Comparison of ENCODE assay signal across 25 mouse cellular contexts in genomic region chr3:133411123-133411675, GRCm38 (mm10).
DNase-seq lines count a peak whose midpoint lies in the region; ATAC-seq lines count a peak whose summit lies in the region.
"Had no signal": no experiment of that assay in that cellular context is flagged by ENCODE, and none has a peak within 500 bp of the region (broad histone marks: within the 10 kb centered on the region; RNA-seq: fewer than 3 reads in every experiment).

No protein-coding gene starts in this region.

- ATAC-seq in hindbrain, embryonic 16.5 days: peak; percentile 76
- no peak for ATAC-seq in hindbrain, embryonic 12.5 days (ENCODE audit: low FRiP score)
- ATAC-seq in neural tube, embryonic 14.5 days (ENCODE audit: low read depth): peak; percentile 65; the same call in 1 of the 2 replicates
- ATAC-seq: forebrain, embryonic 13.5 days; forebrain, embryonic 15.5 days; forebrain, postnatal 0 days; Patski had no signal

- H3K4me3 ChIP-seq in hindbrain, embryonic 16.5 days (ENCODE audit: low read length): no peak overlapping the region
- H3K4me3 ChIP-seq in hindbrain, embryonic 12.5 days: no peak overlapping the region
- H3K4me3 ChIP-seq in neural tube, embryonic 14.5 days (ENCODE audit: low read depth, low read length): no peak overlapping the region
- H3K4me3 ChIP-seq: embryonic facial prominence, embryonic 12.5 days; forebrain, embryonic 13.5 days; forebrain, embryonic 15.5 days had no signal

- no peaks in the 10 kb centered on the region for H3K27me3 ChIP-seq in hindbrain, embryonic 16.5 days (replicated peaks; ENCODE audit: control insufficient read depth, insufficient read depth, low read length)
- H3K27me3 ChIP-seq in hindbrain, embryonic 12.5 days: no peaks in the 10 kb centered on the region
- H3K27me3 ChIP-seq in neural tube, embryonic 14.5 days (ENCODE audit: control insufficient read depth, insufficient read depth, low read length): no peaks in the 10 kb centered on the region
- H3K27me3 ChIP-seq: CH12.LX; embryonic facial prominence, embryonic 12.5 days; forebrain, embryonic 13.5 days; forebrain, embryonic 15.5 days; Patski had no signal

- H3K4me1 ChIP-seq in hindbrain, embryonic 16.5 days (ENCODE audit: control insufficient read depth, insufficient read depth, low read depth, low read length): no peaks in the 10 kb centered on the region
- no peaks in the 10 kb centered on the region for H3K4me1 ChIP-seq in hindbrain, embryonic 12.5 days
- no peaks in the 10 kb centered on the region for H3K4me1 ChIP-seq in neural tube, embryonic 14.5 days (ENCODE audit: control insufficient read depth, insufficient read depth, low read length)
- H3K4me1 ChIP-seq: embryonic facial prominence, embryonic 12.5 days; forebrain, embryonic 13.5 days; forebrain, embryonic 15.5 days had no signal

- H3K9ac ChIP-seq in hindbrain, embryonic 16.5 days (ENCODE audit: low read depth, low read length): no peak overlapping the region
- H3K9ac ChIP-seq in hindbrain, embryonic 12.5 days: no peak overlapping the region
- H3K9ac ChIP-seq in neural tube, embryonic 14.5 days (replicated peaks; ENCODE audit: low read depth, low read length): no peak overlapping the region
- H3K9ac ChIP-seq: embryonic facial prominence, embryonic 12.5 days; forebrain, embryonic 13.5 days; forebrain, embryonic 15.5 days; forebrain, postnatal 0 days had no signal

- H3K27ac ChIP-seq in hindbrain, embryonic 16.5 days (ENCODE audit: low read depth, low read length): no peak overlapping the region
- no peak overlapping the region for H3K27ac ChIP-seq in hindbrain, embryonic 12.5 days
- no peak overlapping the region for H3K27ac ChIP-seq in neural tube, embryonic 14.5 days (ENCODE audit: low read depth, low read length)
- H3K27ac ChIP-seq: embryonic facial prominence, embryonic 12.5 days; forebrain, embryonic 13.5 days; forebrain, embryonic 15.5 days had no signal

- DNase-seq in cerebellum, postnatal 10 days: peak; percentile 3 to 22
- DNase-seq in cerebellum, postnatal 25 days: no peak
- DNase-seq in heart, adult 11 months: peak; percentile 79
- no peak for DNase-seq in heart, postnatal 14 days
- no peak for DNase-seq in neural tube, embryonic 10.5 days (ENCODE audit: extremely low spot score, low spot score)
- DNase-seq: adrenal gland, adult 2 months; adrenal gland, postnatal 10 days; adrenal gland, postnatal 25 days; B cell, adult 2 months; cerebellum, adult 11 months; cerebellum, adult 18-20 months; cerebellum, adult 8-10 months; cerebellum, adult 9-11 months; cerebellum, postnatal 36 days; embryo, embryonic 11 days; forebrain, postnatal 0 days had no signal

- no peak overlapping the region for H3K4me2 ChIP-seq in hindbrain, embryonic 16.5 days (ENCODE audit: low read length)
- no peak overlapping the region for H3K4me2 ChIP-seq in hindbrain, embryonic 12.5 days (replicated peaks)
- no peak overlapping the region for H3K4me2 ChIP-seq in neural tube, embryonic 14.5 days (ENCODE audit: low read depth, low read length)
- H3K4me2 ChIP-seq: embryonic facial prominence, embryonic 12.5 days; forebrain, embryonic 13.5 days; forebrain, embryonic 15.5 days had no signal

- WGBS in hindbrain, embryonic 16.5 days: 72% methylated on average over 4 of the region's 4 CpGs
- WGBS in hindbrain, embryonic 12.5 days: 77% methylated on average over 4 of the region's 4 CpGs
- WGBS in neural tube, embryonic 14.5 days: 74% methylated on average over 4 of the region's 4 CpGs

- H3K36me3 ChIP-seq in hindbrain, embryonic 16.5 days (ENCODE audit: control insufficient read depth, insufficient read depth, low read length): no peaks in the 10 kb centered on the region
- no peaks in the 10 kb centered on the region for H3K36me3 ChIP-seq in hindbrain, embryonic 12.5 days
- H3K36me3 ChIP-seq in neural tube, embryonic 14.5 days (ENCODE audit: control insufficient read depth, insufficient read depth, low read length): no peaks in the 10 kb centered on the region
- H3K36me3 ChIP-seq: embryonic facial prominence, embryonic 12.5 days; forebrain, embryonic 15.5 days; G1E had no signal

- no peaks in the 10 kb centered on the region for H3K9me3 ChIP-seq in hindbrain, embryonic 16.5 days (ENCODE audit: control insufficient read depth, low read length)
- no peaks in the 10 kb centered on the region for H3K9me3 ChIP-seq in hindbrain, embryonic 12.5 days (replicated peaks)
- no peaks in the 10 kb centered on the region for H3K9me3 ChIP-seq in neural tube, embryonic 14.5 days (ENCODE audit: control insufficient read depth, low read length)
- H3K9me3 ChIP-seq: embryonic facial prominence, embryonic 12.5 days; forebrain, embryonic 13.5 days; forebrain, embryonic 15.5 days; G1E had no signal

- intact Hi-C loops in heart, postnatal 14 days (cut with DNase I): no loop called here

Comparison
In these comparisons a context has a peak if more than half of its experiments do, and no peak if none do; other contexts are left out.
1. DNase-seq: peak in cerebellum, postnatal 10 days (2 of 2) and heart, adult 11 months (single experiment); none in cerebellum, postnatal 25 days (0 of 2), heart, postnatal 14 days (0 of 2) and neural tube, embryonic 10.5 days (single experiment).